Mouse (Mus musculus): ENCODE data around the gene Ccdc154. TPM values are rescaled to one million over a fixed set of nuclear protein-coding genes. Genes with fewer than 3 reads are reported as not detected.

Ccdc154 gene
- polyA plus RNA-seq, 2 experiments: 0.03 TPM; not detected in 1

- DNase-seq (ENCODE audit: low spot score) (peak; percentile 97), ATAC-seq (ENCODE audit: low FRiP score, low read depth) (peak; percentile 87)
- H3K27me3 ChIP-seq (ENCODE audit: control insufficient read depth, insufficient read depth, low read length): no peaks in the 10 kb centered on the region
- no peaks in the 10 kb centered on the region for H3K9me3 ChIP-seq (ENCODE audit: control insufficient read depth, low read length)
- peak within 1 kb of the TSS; percentile 80 for H3K9ac ChIP-seq (ENCODE audit: low read depth, low read length, severe bottlenecking)
- H3K4me3 ChIP-seq (replicated peaks; ENCODE audit: low read length): peak within 1 kb of the TSS; percentile 79
- under 1% methylated on average over 48 of the region's 50 CpGs for WGBS
- peak; percentile 57; the same call in 1 of the 2 replicates for TF ChIP-seq POLR2A (IDR thresholded peaks at IDR 0.05; ENCODE audit: borderline replicate concordance, extremely low read depth, insufficient read depth, insufficient read length)
- H3K36me3 ChIP-seq (ENCODE audit: control insufficient read depth, insufficient read depth, low read length): peaks cover 12% of the 10 kb centered on the region
- H3K4me2 ChIP-seq (replicated peaks; ENCODE audit: low read depth, low read length, severe bottlenecking): peak within 1 kb of the TSS; percentile 93
- H3K4me1 ChIP-seq (ENCODE audit: control insufficient read depth, insufficient read depth, low read length): peaks cover 16% of the 10 kb centered on the region; the same call in 1 of the 2 replicates
- H3K27ac ChIP-seq (replicated peaks; ENCODE audit: low read depth, low read length): peak within 1 kb of the TSS; percentile 92
Measured at GRCm38 (mm10) chr17:25184129-25184691, 21.9 kb downstream of the Ccdc154 start, which contains the start of gene BC003965. TSS of gene BC003965 (plus strand) at chr17:25184554.

GRCm38 (mm10) chr17:25184961-25185360 lies 22.7 kb downstream of the Ccdc154 start:
- Histone ChIP-seq H3K9ac (ENCODE audit: low read depth, low read length, severe bottlenecking) (peak overlapping the region; percentile 71), H3K4me3 (replicated peaks; ENCODE audit: low read length) (peak overlapping the region; percentile 79), H3K9me3 (ENCODE audit: control insufficient read depth, low read length) (no peaks in the 10 kb centered on the region), H3K27ac (replicated peaks; ENCODE audit: low read depth, low read length) (peak overlapping the region; percentile 11; the same call in 1 of the 2 replicates), H3K4me2 (replicated peaks; ENCODE audit: low read depth, low read length, severe bottlenecking) (peak overlapping the region; percentile 93), H3K4me1 (ENCODE audit: control insufficient read depth, insufficient read depth, low read length) (peaks cover 22% of the 10 kb centered on the region), H3K36me3 (ENCODE audit: control insufficient read depth, insufficient read depth, low read length) (peaks cover 12% of the 10 kb centered on the region), H3K27me3 (ENCODE audit: control insufficient read depth, insufficient read depth, low read length) (no peaks in the 10 kb centered on the region)
- ATAC-seq (ENCODE audit: low FRiP score, low read depth) (no peak), DNase-seq (ENCODE audit: low spot score) (no peak)
- TF ChIP-seq POLR2A (IDR thresholded peaks at IDR 0.05; ENCODE audit: borderline replicate concordance, extremely low read depth, insufficient read depth, insufficient read length): no peak
- 8% methylated on average over 17 of the region's 17 CpGs for WGBS

GRCm38 (mm10) chr17:25187784-25188149 lies 25.5 kb downstream of the Ccdc154 start:
- no peak for TF ChIP-seq POLR2A (IDR thresholded peaks at IDR 0.05; ENCODE audit: borderline replicate concordance, extremely low read depth, insufficient read depth, insufficient read length)
- Histone ChIP-seq H3K4me3 (replicated peaks; ENCODE audit: low read length) (peak overlapping the region; percentile 83), H3K27me3 (ENCODE audit: control insufficient read depth, insufficient read depth, low read length) (no peaks in the 10 kb centered on the region), H3K4me2 (replicated peaks; ENCODE audit: low read depth, low read length, severe bottlenecking) (peak overlapping the region; percentile 90), H3K36me3 (ENCODE audit: control insufficient read depth, insufficient read depth, low read length) (peaks cover 28% of the 10 kb centered on the region), H3K27ac (replicated peaks; ENCODE audit: low read depth, low read length) (peak overlapping the region; percentile 79), H3K4me1 (ENCODE audit: control insufficient read depth, insufficient read depth, low read length) (peaks cover 22% of the 10 kb centered on the region), H3K9me3 (ENCODE audit: control insufficient read depth, low read length) (no peaks in the 10 kb centered on the region), H3K9ac (ENCODE audit: low read depth, low read length, severe bottlenecking) (peak overlapping the region; percentile 81)
- WGBS: 4% methylated on average over 11 of the region's 11 CpGs
- ATAC-seq (ENCODE audit: low FRiP score, low read depth) (no peak), DNase-seq (ENCODE audit: low spot score) (no peak)

GRCm38 (mm10) chr17:25188150-25189031 lies 26.1 kb downstream of the Ccdc154 start, which contains the start of gene Unkl:
TSS of gene Unkl (plus strand) at chr17:25188397.
- peak within 1 kb of the TSS; percentile 90 for H3K4me2 ChIP-seq (replicated peaks; ENCODE audit: low read depth, low read length, severe bottlenecking)
- WGBS: under 1% methylated on average over 65 of the region's 104 CpGs
- ATAC-seq (ENCODE audit: low FRiP score, low read depth): peak; percentile 58
- DNase-seq (ENCODE audit: low spot score): peak; percentile 67
- H3K9me3 ChIP-seq (ENCODE audit: control insufficient read depth, low read length): no peaks in the 10 kb centered on the region
- peaks cover 30% of the 10 kb centered on the region for H3K36me3 ChIP-seq (ENCODE audit: control insufficient read depth, insufficient read depth, low read length)
- peak within 1 kb of the TSS; percentile 79 for H3K27ac ChIP-seq (replicated peaks; ENCODE audit: low read depth, low read length)
- H3K4me3 ChIP-seq (replicated peaks; ENCODE audit: low read length): peak within 1 kb of the TSS; percentile 83
- H3K9ac ChIP-seq (ENCODE audit: low read depth, low read length, severe bottlenecking): peak within 1 kb of the TSS; percentile 81
- peaks cover 22% of the 10 kb centered on the region for H3K4me1 ChIP-seq (ENCODE audit: control insufficient read depth, insufficient read depth, low read length)
- no peak for TF ChIP-seq POLR2A (IDR thresholded peaks at IDR 0.05; ENCODE audit: borderline replicate concordance, extremely low read depth, insufficient read depth, insufficient read length)
- H3K27me3 ChIP-seq (ENCODE audit: control insufficient read depth, insufficient read depth, low read length): no peaks in the 10 kb centered on the region

- WGBS: 2% methylated on average over 7 of the region's 16 CpGs
- ATAC-seq (ENCODE audit: low FRiP score, low read depth) (no peak), DNase-seq (ENCODE audit: low spot score) (no peak)
- no peak overlapping the region for H3K27ac ChIP-seq (replicated peaks; ENCODE audit: low read depth, low read length)
- peak overlapping the region; percentile 83 for H3K4me3 ChIP-seq (replicated peaks; ENCODE audit: low read length)
- no peaks in the 10 kb centered on the region for H3K9me3 ChIP-seq (ENCODE audit: control insufficient read depth, low read length)
- TF ChIP-seq POLR2A (IDR thresholded peaks at IDR 0.05; ENCODE audit: borderline replicate concordance, extremely low read depth, insufficient read depth, insufficient read length): no peak
- H3K27me3 ChIP-seq (ENCODE audit: control insufficient read depth, insufficient read depth, low read length): no peaks in the 10 kb centered on the region
- H3K4me2 ChIP-seq (replicated peaks; ENCODE audit: low read depth, low read length, severe bottlenecking): peak overlapping the region; percentile 90
- peaks cover 22% of the 10 kb centered on the region for H3K4me1 ChIP-seq (ENCODE audit: control insufficient read depth, insufficient read depth, low read length)
- peak overlapping the region; percentile 81 for H3K9ac ChIP-seq (ENCODE audit: low read depth, low read length, severe bottlenecking)
- H3K36me3 ChIP-seq (ENCODE audit: control insufficient read depth, insufficient read depth, low read length): peaks cover 33% of the 10 kb centered on the region
Measured at GRCm38 (mm10) chr17:25189091-25189490, 26.8 kb downstream of the Ccdc154 start.
